Mouse (Mus musculus): ENCODE results near the gene Stac. TPM values are rescaled to one million over a fixed set of nuclear protein-coding genes. Genes with fewer than 3 reads are reported as not detected.

Gene Stac
- polyA plus RNA-seq, 1 experiment from 2014 or later: 3.7 TPM

- H3K27me3 ChIP-seq (replicated peaks): peaks cover 5% of the 10 kb centered on the region; the same call in 1 of the 2 replicates
- H3K36me3 ChIP-seq: no peaks in the 10 kb centered on the region
- no peak overlapping the region for H3K4me3 ChIP-seq
- no peak overlapping the region for H3K4me2 ChIP-seq (replicated peaks)
- no peak overlapping the region for H3K27ac ChIP-seq
- no peaks in the 10 kb centered on the region for H3K9me3 ChIP-seq
- no peak overlapping the region for H3K9ac ChIP-seq
- 81% methylated on average over 2 of the region's 2 CpGs for WGBS
- ATAC-seq (ENCODE audit: low FRiP score, low read depth): no peak
- H3K4me1 ChIP-seq: no peaks in the 10 kb centered on the region
Observed at GRCm38 (mm10) chr9:111684170-111684569, 6.0 kb downstream of the Stac start.

GRCm38 (mm10) chr9:111679516-111679915 lies 10.6 kb downstream of the Stac start:
- no peak for ATAC-seq (ENCODE audit: low FRiP score, low read depth)
- H3K27ac ChIP-seq: no peak overlapping the region
- no peaks in the 10 kb centered on the region for H3K9me3 ChIP-seq
- no peak overlapping the region for H3K4me3 ChIP-seq
- H3K36me3 ChIP-seq: no peaks in the 10 kb centered on the region
- no peaks in the 10 kb centered on the region for H3K4me1 ChIP-seq
- no peak overlapping the region for H3K4me2 ChIP-seq (replicated peaks)
- no peaks in the 10 kb centered on the region for H3K27me3 ChIP-seq (replicated peaks)
- H3K9ac ChIP-seq: no peak overlapping the region
- WGBS: 40% methylated on average over 2 of the region's 2 CpGs

GRCm38 (mm10) chr9:111669816-111670215 lies 20.3 kb downstream of the Stac start:
- no peak overlapping the region for H3K27ac ChIP-seq
- H3K9ac ChIP-seq: no peak overlapping the region
- no peak for ATAC-seq (ENCODE audit: low FRiP score, low read depth)
- no peaks in the 10 kb centered on the region for H3K36me3 ChIP-seq
- H3K4me2 ChIP-seq (replicated peaks): no peak overlapping the region
- H3K4me3 ChIP-seq: no peak overlapping the region
- 88% methylated on average over 6 of the region's 6 CpGs for WGBS
- no peaks in the 10 kb centered on the region for H3K4me1 ChIP-seq
- H3K9me3 ChIP-seq: no peaks in the 10 kb centered on the region
- H3K27me3 ChIP-seq (replicated peaks): no peaks in the 10 kb centered on the region

- Histone ChIP-seq H3K4me1 (no peaks in the 10 kb centered on the region), H3K4me3 (no peak overlapping the region), H3K9ac (no peak overlapping the region), H3K27me3 (replicated peaks) (no peaks in the 10 kb centered on the region), H3K9me3 (no peaks in the 10 kb centered on the region), H3K36me3 (no peaks in the 10 kb centered on the region), H3K4me2 (replicated peaks) (no peak overlapping the region), H3K27ac (no peak overlapping the region)
- 87% methylated on average over 4 of the region's 4 CpGs for WGBS
- ATAC-seq (ENCODE audit: low FRiP score, low read depth): no peak
Observed at GRCm38 (mm10) chr9:111655066-111655465, 35.1 kb downstream of the Stac start.

- no peak for ATAC-seq (ENCODE audit: low FRiP score, low read depth)
- no peaks in the 10 kb centered on the region for H3K36me3 ChIP-seq
- no peak overlapping the region for H3K4me2 ChIP-seq (replicated peaks)
- H3K4me3 ChIP-seq: no peak overlapping the region
- no peaks in the 10 kb centered on the region for H3K27me3 ChIP-seq (replicated peaks)
- H3K9me3 ChIP-seq: no peaks in the 10 kb centered on the region
- no peak overlapping the region for H3K9ac ChIP-seq
- no peak overlapping the region for H3K27ac ChIP-seq
- no peaks in the 10 kb centered on the region for H3K4me1 ChIP-seq
- WGBS: 80% methylated on average over 4 of the region's 4 CpGs
Observed at GRCm38 (mm10) chr9:111644228-111644627, 45.9 kb downstream of the Stac start.

- 77% methylated on average over 5 of the region's 5 CpGs for WGBS
- no peak for ATAC-seq (ENCODE audit: low FRiP score, low read depth)
- H3K36me3 ChIP-seq: no peaks in the 10 kb centered on the region
Observed at GRCm38 (mm10) chr9:111643369-111643768, 46.8 kb downstream of the Stac start.

GRCm38 (mm10) chr9:111637641-111638040 lies 52.5 kb downstream of the Stac start:
- no peak overlapping the region for H3K4me3 ChIP-seq
- no peaks in the 10 kb centered on the region for H3K27me3 ChIP-seq (replicated peaks)
- no peak overlapping the region for H3K9ac ChIP-seq
- H3K27ac ChIP-seq: no peak overlapping the region
- 76% methylated on average over 2 of the region's 2 CpGs for WGBS
- no peak overlapping the region for H3K4me2 ChIP-seq (replicated peaks)
- H3K9me3 ChIP-seq: no peaks in the 10 kb centered on the region
- H3K36me3 ChIP-seq: no peaks in the 10 kb centered on the region
- no peak for ATAC-seq (ENCODE audit: low FRiP score, low read depth)
- H3K4me1 ChIP-seq: no peaks in the 10 kb centered on the region

More at GRCm38 (mm10) chr9:111643369-111643768, 46.8 kb downstream of the Stac start:
- Histone ChIP-seq H3K9ac (no peak overlapping the region), H3K27ac (no peak overlapping the region), H3K9me3 (no peaks in the 10 kb centered on the region), H3K4me2 (replicated peaks) (no peak overlapping the region), H3K4me3 (no peak overlapping the region), H3K4me1 (no peaks in the 10 kb centered on the region), H3K27me3 (replicated peaks) (no peaks in the 10 kb centered on the region)

- Histone ChIP-seq H3K36me3 (no peaks in the 10 kb centered on the region), H3K4me3 (no peak overlapping the region), H3K4me2 (replicated peaks) (no peak overlapping the region), H3K9ac (no peak overlapping the region), H3K9me3 (no peaks in the 10 kb centered on the region), H3K27me3 (replicated peaks) (no peaks in the 10 kb centered on the region), H3K27ac (no peak overlapping the region), H3K4me1 (no peaks in the 10 kb centered on the region)
- ATAC-seq (ENCODE audit: low FRiP score, low read depth): no peak
- WGBS: 65% methylated on average over 4 of the region's 4 CpGs
Observed at GRCm38 (mm10) chr9:111632833-111633232, 57.3 kb downstream of the Stac start.

GRCm38 (mm10) chr9:111621191-111621590 lies 69.0 kb downstream of the Stac start:
- no peak overlapping the region for H3K4me2 ChIP-seq (replicated peaks)
- no peak overlapping the region for H3K4me3 ChIP-seq
- no peaks in the 10 kb centered on the region for H3K36me3 ChIP-seq
- H3K9me3 ChIP-seq: no peaks in the 10 kb centered on the region
- no peaks in the 10 kb centered on the region for H3K4me1 ChIP-seq
- no peak for ATAC-seq (ENCODE audit: low FRiP score, low read depth)
- 89% methylated on average over 2 of the region's 2 CpGs for WGBS
- no peak overlapping the region for H3K27ac ChIP-seq
- no peak overlapping the region for H3K9ac ChIP-seq
- no peaks in the 10 kb centered on the region for H3K27me3 ChIP-seq (replicated peaks)

- no peak for ATAC-seq (ENCODE audit: low FRiP score, low read depth)
- no peak overlapping the region for H3K27ac ChIP-seq
- no peak overlapping the region for H3K4me3 ChIP-seq
- H3K9ac ChIP-seq: no peak overlapping the region
- no peaks in the 10 kb centered on the region for H3K36me3 ChIP-seq
- no peak overlapping the region for H3K4me2 ChIP-seq (replicated peaks)
- no peaks in the 10 kb centered on the region for H3K27me3 ChIP-seq (replicated peaks)
- 80% methylated on average over 3 of the region's 3 CpGs for WGBS
- no peaks in the 10 kb centered on the region for H3K9me3 ChIP-seq
- H3K4me1 ChIP-seq: no peaks in the 10 kb centered on the region
Observed at GRCm38 (mm10) chr9:111611341-111611740, 78.8 kb downstream of the Stac start.

GRCm38 (mm10) chr9:111608762-111609161 lies 81.4 kb downstream of the Stac start:
- H3K36me3 ChIP-seq: no peaks in the 10 kb centered on the region

GRCm38 (mm10) chr9:111606603-111607002 lies 83.5 kb downstream of the Stac start:
- Histone ChIP-seq H3K27ac (no peak overlapping the region), H3K4me1 (no peaks in the 10 kb centered on the region), H3K9me3 (no peaks in the 10 kb centered on the region), H3K4me3 (no peak overlapping the region), H3K27me3 (replicated peaks) (no peaks in the 10 kb centered on the region), H3K4me2 (replicated peaks) (no peak overlapping the region), H3K36me3 (no peaks in the 10 kb centered on the region), H3K9ac (no peak overlapping the region)
- 96% methylated on average over 8 of the region's 8 CpGs for WGBS
- ATAC-seq (ENCODE audit: low FRiP score, low read depth): no peak

More at GRCm38 (mm10) chr9:111608762-111609161, 81.4 kb downstream of the Stac start:
- WGBS: 66% methylated on average over 6 of the region's 6 CpGs
- H3K9me3 ChIP-seq: no peaks in the 10 kb centered on the region
- no peaks in the 10 kb centered on the region for H3K4me1 ChIP-seq
- H3K4me3 ChIP-seq: no peak overlapping the region
- H3K9ac ChIP-seq: no peak overlapping the region
- no peak overlapping the region for H3K27ac ChIP-seq
- ATAC-seq (ENCODE audit: low FRiP score, low read depth): no peak
- H3K4me2 ChIP-seq (replicated peaks): no peak overlapping the region
- H3K27me3 ChIP-seq (replicated peaks): no peaks in the 10 kb centered on the region

- Histone ChIP-seq H3K4me3 (no peak overlapping the region), H3K4me2 (replicated peaks) (no peak overlapping the region), H3K27me3 (replicated peaks) (no peaks in the 10 kb centered on the region), H3K36me3 (no peaks in the 10 kb centered on the region), H3K9me3 (no peaks in the 10 kb centered on the region), H3K9ac (no peak overlapping the region), H3K4me1 (no peaks in the 10 kb centered on the region), H3K27ac (no peak overlapping the region)
- no peak for ATAC-seq (ENCODE audit: low FRiP score, low read depth)
- WGBS: 99% methylated on average over 2 of the region's 2 CpGs
Observed at GRCm38 (mm10) chr9:111587527-111587926, 102.6 kb downstream of the Stac start.

Data from neural tube, embryonic 12.5 days (tissue).